Mouse (Mus musculus) ES-Bruce4 (cell line): Measurements from ENCODE around the gene Spata5.

ENCODE experiments used
- CTCF ChIP-seq: IDR thresholded peaks from one replicate; pipeline ENCODE4 v1.8.1; 2011; ENCODE audit warnings: low read depth, low read length
- EP300 ChIP-seq: IDR thresholded peaks from 2 replicates; pipeline ENCODE4 v1.6.1; 2011; ENCODE audit warnings: low read depth, low read length; ENCODE audit not compliant: insufficient read depth
- POLR2A ChIP-seq: IDR thresholded peaks from one replicate; pipeline ENCODE4 v1.8.1; 2011; ENCODE audit warnings: low read length; ENCODE audit not compliant: insufficient read depth

- no peak for TF ChIP-seq POLR2A
- TF ChIP-seq CTCF: no peak
- TF ChIP-seq EP300: no peak
Observed at GRCm38 (mm10) chr3:37602356-37602755, 182.7 kb downstream of the Spata5 start.
